ENCODE assay signal across 8 mouse cellular contexts in genomic region chr19:14597917-14598689, GRCm38 (mm10). TPM values are rescaled to one million over a fixed set of nuclear protein-coding genes. Genes with fewer than 3 reads are reported as not detected.
DNase-seq lines count a peak whose midpoint lies in the region; ATAC-seq lines count a peak whose summit lies in the region.

Gene Tle4, minus strand, starts transcription at chr19:14598051.

- H3K4me2 ChIP-seq in intestine, embryonic 14.5 days (ENCODE audit: low read length) = peak within 1 kb of the TSS; percentile 66

- peak; percentile 97 for ATAC-seq in intestine, embryonic 14.5 days (replicated peaks; ENCODE audit: low FRiP score, low TSS enrichment, low read depth)

- H3K27ac ChIP-seq in intestine, embryonic 14.5 days (ENCODE audit: low read depth) = peak within 1 kb of the TSS; percentile 96

- H3K36me3 ChIP-seq in intestine, embryonic 14.5 days (ENCODE audit: control insufficient read depth, insufficient read depth, low read length) = 0 out of 2 replicates have a peak, but pooled peaks cover 7% of the 10 kb centered on the region

- WGBS in intestine, embryonic 14.5 days = under 1% methylated on average over 71 of the region's 71 CpGs

- H3K9me3 ChIP-seq in intestine, embryonic 14.5 days (ENCODE audit: control insufficient read depth, low read length) = no peaks in the 10 kb centered on the region

- peak; percentile 99 for DNase-seq in adrenal gland, adult 18-20 months (ENCODE audit: low spot score in 2 of 2)
- DNase-seq in embryo, embryonic 11 days = peak; percentile 100
- peak; percentile 100 for DNase-seq in gastrocnemius, postnatal 25 days
- peak; percentile 100 for DNase-seq in intestine, embryonic 14.5 days (ENCODE audit: low spot score)
- peak; percentile 100 for DNase-seq in left cerebral cortex, postnatal 14 days (ENCODE audit: low spot score in 2 of 2)
- peak; percentile 100 for DNase-seq in mesoderm, embryonic 11.5 days (ENCODE audit: low read depth, low spot score)
- DNase-seq in right cerebral cortex, postnatal 36 days (ENCODE audit: low spot score in 2 of 2) = peak; percentile 100
- DNase-seq in yolk sac, embryonic 10.5 days (ENCODE audit: low spot score) = peak; percentile 100

- H3K4me1 ChIP-seq in intestine, embryonic 14.5 days (replicated peaks; ENCODE audit: control insufficient read depth, insufficient read depth, low read length) = peaks cover 24% of the 10 kb centered on the region

- intact Hi-C loops in left cerebral cortex, postnatal 14 days (cut with DNase I) = loop anchor here (5.0 to 10.0 kb wide), 3 partner anchors 439 to 1017 kb away; no protein-coding TSS in a partner anchor

- H3K9ac ChIP-seq in intestine, embryonic 14.5 days (ENCODE audit: low read length) = peak within 1 kb of the TSS; percentile 94

- H3K27me3 ChIP-seq in intestine, embryonic 14.5 days (replicated peaks; ENCODE audit: control insufficient read depth, insufficient read depth, low read length) = no peaks in the 10 kb centered on the region

- H3K4me3 ChIP-seq in intestine, embryonic 14.5 days (ENCODE audit: low read depth, low read length) = peak within 1 kb of the TSS; percentile 87

RNA-seq across cellular contexts. Expression of gene Tle4, which starts in this region (rescaled TPM):
- total RNA-seq in adrenal gland, adult 18-20 months (2021) = 10 to 100 TPM in 1 of 2 experiments, 1 to 10 TPM in 1; 8.8 to 11.0 TPM
- 10 to 100 TPM; 15.2 to 18.6 TPM for total RNA-seq in gastrocnemius, postnatal 25 days (2021)
- 15.2 and 15.5 TPM in 2 replicates for polyA plus RNA-seq in intestine, embryonic 14.5 days (2014; fragmentation: Nextera tagmentation; extraction: Ambion mirVana)
- total RNA-seq in left cerebral cortex, postnatal 14 days (2021) = 10 to 100 TPM; 33.4 to 49.1 TPM

Comparison
In these comparisons a context has a peak if more than half of its experiments do, and no peak if none do; other contexts are left out.
1. Peak in every context shown above with its lines: DNase-seq, ATAC-seq, H3K4me3 ChIP-seq and H3K27ac ChIP-seq.